In genomic region chr15:62349981-62350380, GRCm38 (mm10) we compare ENCODE assay signal across 22 mouse cellular contexts.
DNase-seq lines count a peak whose midpoint lies in the region; ATAC-seq lines count a peak whose summit lies in the region.
"Had no signal": no experiment of that assay in that cellular context is flagged by ENCODE, and none has a peak within 500 bp of the region (broad histone marks: within the 10 kb centered on the region; RNA-seq: fewer than 3 reads in every experiment).

No protein-coding gene starts in this region.

- no peaks in the 10 kb centered on the region for H3K36me3 ChIP-seq in heart, embryonic 12.5 days
- H3K36me3 ChIP-seq: forebrain, embryonic 12.5 days; forebrain, embryonic 15.5 days; heart, embryonic 10.5 days; hindbrain, embryonic 12.5 days; hindbrain, embryonic 15.5 days had no signal

- H3K4me1 ChIP-seq in heart, embryonic 12.5 days (replicated peaks), result no peaks in the 10 kb centered on the region
- H3K4me1 ChIP-seq: forebrain, embryonic 12.5 days; forebrain, embryonic 15.5 days; heart, embryonic 10.5 days; hindbrain, embryonic 12.5 days; hindbrain, embryonic 15.5 days had no signal

- 92% methylated on average over 3 of the region's 3 CpGs for WGBS in heart, embryonic 12.5 days

- no peaks in the 10 kb centered on the region for H3K9me3 ChIP-seq in heart, embryonic 12.5 days (replicated peaks)
- H3K9me3 ChIP-seq: forebrain, embryonic 12.5 days; forebrain, embryonic 15.5 days; heart, embryonic 10.5 days; hindbrain, embryonic 12.5 days; hindbrain, embryonic 15.5 days had no signal

- H3K9ac ChIP-seq in heart, embryonic 12.5 days, result no peak overlapping the region
- H3K9ac ChIP-seq: forebrain, embryonic 12.5 days; forebrain, embryonic 15.5 days; hindbrain, embryonic 12.5 days; hindbrain, embryonic 15.5 days had no signal

- no peak overlapping the region for H3K4me3 ChIP-seq in heart, embryonic 12.5 days
- H3K4me3 ChIP-seq: forebrain, embryonic 12.5 days; forebrain, embryonic 15.5 days; heart, embryonic 10.5 days; hindbrain, embryonic 12.5 days; hindbrain, embryonic 15.5 days had no signal

- no peaks in the 10 kb centered on the region for H3K27me3 ChIP-seq in heart, embryonic 12.5 days (replicated peaks)
- H3K27me3 ChIP-seq: forebrain, embryonic 12.5 days; forebrain, embryonic 15.5 days; hindbrain, embryonic 12.5 days; hindbrain, embryonic 15.5 days had no signal

- H3K27ac ChIP-seq in heart, embryonic 12.5 days (ENCODE audit: poor library complexity, severe bottlenecking), result no peak overlapping the region
- H3K27ac ChIP-seq: forebrain, embryonic 12.5 days; forebrain, embryonic 15.5 days; heart, embryonic 10.5 days; hindbrain, embryonic 12.5 days; hindbrain, embryonic 15.5 days had no signal

- ATAC-seq in megakaryocyte progenitor cell, adult 5-6 weeks (replicated peaks; ENCODE audit: poor library complexity), result peak; percentile 35; the same call in 1 of the 2 replicates
- no peak for ATAC-seq in erythroblast, adult 5-6 weeks (replicated peaks; ENCODE audit: low FRiP score, poor library complexity, severe bottlenecking)
- ATAC-seq in heart, embryonic 12.5 days (ENCODE audit: insufficient number of reproducible peaks, low FRiP score), result no peak
- ATAC-seq: activated CD4-positive, CD25-positive, alpha-beta regulatory T cell, adult 4 months; CD4-positive, CD25-positive, alpha-beta regulatory T cell, adult 4 months; forebrain, embryonic 15.5 days had no signal

- DNase-seq in kidney, adult 9 months, result peak; percentile 61
- no peak for DNase-seq in kidney, adult 8-10 months
- DNase-seq in 416B (ENCODE audit: low read depth), result peak; percentile 44
- DNase-seq in fat pad, adult 2 months (ENCODE audit: extremely low read depth, low read depth, low spot score), result peak; percentile 80
- DNase-seq: adrenal gland, adult 8-10 months; adrenal gland, postnatal 25 days; cerebellum, adult 18-20 months; cerebellum, adult 9-10 months; cerebellum, postnatal 14 days; gastrocnemius, postnatal 10 days; gastrocnemius, postnatal 36 days; heart, adult 18-20 months had no signal

- no peak overlapping the region for H3K4me2 ChIP-seq in heart, embryonic 12.5 days
- H3K4me2 ChIP-seq: forebrain, embryonic 12.5 days; forebrain, embryonic 15.5 days; hindbrain, embryonic 12.5 days; hindbrain, embryonic 15.5 days had no signal

Comparison
In these comparisons a context has a peak if more than half of its experiments do, and no peak if none do; other contexts are left out.
1. DNase-seq: peak in kidney, adult 9 months (single experiment), 416B (single experiment) and fat pad, adult 2 months (single experiment); none in kidney, adult 8-10 months (0 of 2).